Mouse (Mus musculus): ENCODE measurements at regions not wholly inside any gene's neighbourhood (a gene's known extent, or its start where the extent isn't known, plus 50 kb on each side); places are given as distances from the start of the nearest gene placed in this dataset.

DNA sequence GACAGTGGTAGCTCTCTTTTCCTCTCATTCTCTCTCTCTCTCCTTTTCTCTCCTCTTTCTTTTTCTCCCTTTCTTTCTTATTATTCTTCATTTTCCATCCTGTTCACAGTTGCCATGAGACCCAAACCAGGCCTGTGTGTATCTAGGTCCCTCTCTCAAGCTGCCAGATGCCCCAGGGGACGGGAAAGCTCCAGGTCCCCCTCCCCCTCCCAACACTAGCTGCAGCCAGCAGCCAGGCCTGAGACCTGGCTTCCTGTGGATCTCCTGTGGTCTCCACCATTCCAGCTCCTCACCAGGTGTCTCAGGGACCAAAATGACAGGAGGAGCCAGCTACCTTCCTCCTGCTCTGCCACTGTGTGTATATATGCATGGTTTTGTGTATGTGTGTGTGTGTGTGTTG lies 56.6 kb upstream of the Unc5a start:
- no peak for DNase-seq
- intact Hi-C loops (cut with DNase I): no loop called here

DNA sequence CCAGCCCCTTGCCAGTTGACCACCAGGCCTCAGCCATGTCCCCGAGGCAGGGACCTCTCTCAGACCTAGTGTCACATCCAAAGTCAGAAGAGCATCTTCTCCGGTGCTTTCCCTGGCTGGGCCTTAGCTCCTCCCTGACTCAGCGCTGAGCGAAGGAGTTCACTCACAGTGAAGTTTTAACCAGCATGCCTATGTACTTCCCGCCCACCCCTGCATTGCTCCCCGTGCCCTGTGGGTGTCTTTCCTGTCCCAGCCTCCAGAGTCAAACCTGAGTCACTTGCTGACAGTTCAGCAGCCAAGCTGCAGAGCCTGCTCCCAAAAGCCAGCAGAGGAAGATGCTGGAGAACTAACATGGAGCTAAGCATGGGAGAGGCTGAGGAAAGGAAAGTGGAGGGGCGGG lies 55.6 kb upstream of the Unc5a start:
- intact Hi-C loops (cut with DNase I): no loop called here
- no peak for DNase-seq

DNA sequence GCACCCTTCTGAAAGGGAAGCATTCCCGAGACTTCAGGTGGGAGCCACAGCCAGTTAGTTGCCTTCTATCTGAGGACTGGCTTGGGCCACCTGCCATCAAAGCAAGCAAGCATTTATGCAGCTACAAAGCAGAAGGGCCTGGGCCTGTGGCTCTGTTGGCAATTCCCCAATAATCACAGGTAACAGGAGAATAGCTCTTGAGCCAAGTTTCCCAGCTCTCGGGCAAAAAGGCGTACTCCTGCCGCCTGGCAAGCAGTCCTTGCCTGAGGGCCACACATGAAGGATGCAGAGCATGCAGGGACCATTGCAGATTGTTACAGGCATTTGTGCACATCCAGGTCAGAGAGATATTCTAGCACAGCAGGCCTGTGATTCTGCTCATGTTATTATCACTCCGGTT lies 53.2 kb upstream of the Unc5a start:
- DNase-seq: peak; percentile 57

More for the DNA sequence above, 53.2 kb upstream of the Unc5a start:
- intact Hi-C loops (cut with DNase I): no loop called here

Data from left cerebral cortex, postnatal 4 days (tissue).